Mouse (Mus musculus) heart, postnatal 0 days (tissue): Measurements from ENCODE around the gene Gng2.

Experiments
- CTCF ChIP-seq: IDR thresholded peaks from 2 replicates; pipeline ENCODE4 v1.5.1; 2016; ENCODE audit warnings: antibody characterized with exemption, control low read depth, low read depth
- EP300 ChIP-seq: IDR thresholded peaks from 2 replicates; pipeline ENCODE4 v1.6.1; 2016; ENCODE audit warnings: antibody characterized with exemption, low read depth

DNA sequence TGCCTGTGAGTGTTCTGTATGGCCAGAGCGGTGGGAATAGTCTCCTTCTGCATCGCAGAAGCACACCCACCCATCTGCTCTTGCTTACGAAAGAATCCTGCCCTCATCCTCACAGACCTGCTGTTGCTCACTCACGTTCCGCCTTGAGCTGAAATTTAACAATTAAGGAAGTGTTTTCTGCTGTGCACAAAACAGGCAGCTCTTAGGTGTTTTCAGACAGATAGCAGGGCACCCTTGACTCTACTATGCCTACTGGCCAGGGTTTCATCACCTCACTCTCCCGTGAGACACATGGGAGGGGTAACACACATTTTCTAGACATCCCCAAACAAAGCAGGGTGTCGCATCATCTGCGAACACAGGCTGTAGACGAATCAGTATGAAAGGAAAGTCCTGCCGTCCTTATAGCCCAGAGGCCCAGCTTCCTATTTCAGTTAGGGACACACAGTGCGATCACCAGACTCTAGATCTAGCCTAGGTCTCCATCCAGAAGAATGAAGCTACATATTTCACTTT is 2.4 kb downstream of the Gng2 start:
- TF ChIP-seq CTCF (no peak), EP300 (no peak)
